Mouse (Mus musculus): ENCODE data around the gene Osbpl9. TPM values are rescaled to one million over a fixed set of nuclear protein-coding genes. Genes with fewer than 3 reads are reported as not detected.

Osbpl9 gene
- polyA plus RNA-seq (2012; rRNA removed) = 96.6 and 102 TPM in 2 replicates

DNA sequence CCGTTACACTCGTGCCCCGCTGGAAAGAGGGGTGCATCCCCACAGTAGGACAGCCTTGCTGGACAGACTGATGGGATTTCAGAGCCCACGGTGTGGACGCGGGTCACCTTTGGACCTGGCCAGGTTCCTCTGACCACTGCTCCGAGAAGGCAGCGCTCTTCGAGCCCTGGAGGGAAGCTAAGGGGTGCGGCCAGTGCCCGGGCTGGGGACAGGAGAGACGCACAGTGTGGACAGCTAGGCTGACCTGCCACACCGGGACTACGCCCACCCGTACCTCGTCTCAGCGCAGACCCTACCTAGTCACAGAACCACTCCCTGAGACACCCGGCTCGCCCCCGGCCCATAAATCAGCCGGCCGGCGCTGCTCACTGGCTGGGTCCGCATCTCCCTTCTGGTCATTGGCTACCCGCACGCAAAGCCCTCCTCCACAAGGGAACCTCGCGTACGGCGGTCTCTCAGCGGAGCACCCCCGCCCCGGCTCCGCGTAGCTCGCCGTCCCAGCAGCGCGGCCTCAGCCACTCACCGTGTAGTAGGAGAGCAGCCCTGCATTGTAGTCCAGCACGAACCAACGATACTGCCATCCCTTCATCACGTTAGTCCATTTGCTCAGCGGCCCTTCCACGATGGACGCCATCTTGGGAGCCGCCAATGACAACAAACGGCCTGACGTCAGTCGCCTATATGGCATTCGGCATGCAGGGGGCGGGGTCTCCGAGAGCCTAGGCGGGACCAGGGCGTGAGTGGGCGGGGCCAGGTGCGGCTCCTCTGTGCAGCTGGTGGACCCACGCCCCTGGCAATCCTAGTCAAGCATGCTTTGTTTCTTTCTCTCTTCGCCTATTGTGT lies at the start of gene Osbpl9:
TSS of gene Osbpl9 (minus strand) at position 691 of the 843 bp plus-strand sequence.

DNA sequence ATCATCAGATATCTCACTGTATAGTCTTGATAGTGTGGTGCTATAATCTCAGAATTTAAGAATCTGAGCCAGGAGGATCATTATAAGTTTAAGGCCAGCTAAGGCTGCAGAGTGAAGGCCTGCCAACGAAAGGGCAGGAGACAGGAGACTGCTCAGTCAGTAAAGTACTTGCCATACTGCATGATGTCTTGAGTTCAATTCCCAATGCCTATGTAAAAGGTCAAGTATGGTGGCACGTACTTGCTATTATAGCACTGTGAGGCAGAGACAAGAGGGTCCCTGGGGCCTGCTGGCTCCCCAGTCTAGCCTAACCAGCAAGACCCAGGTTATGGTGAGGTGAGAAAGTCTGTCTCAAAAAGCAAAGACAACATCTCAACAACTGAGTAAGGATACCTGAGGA lies 32.1 kb upstream of the Osbpl9 start, which contains the start of gene Calr4:
TSS of gene Calr4 (plus strand) at position 301 of the 400 bp plus-strand sequence.

Other genes starting within 250 kb of the Osbpl9 start
- gene Nrd1, start 201.6 kb downstream of the Osbpl9 start, polyA plus RNA-seq (2012; rRNA removed) = 136 and 144 TPM in 2 replicates
- gene Calr4, start 32.2 kb upstream of the Osbpl9 start, polyA plus RNA-seq (2012; rRNA removed) = 0.74 and 0.75 TPM in 2 replicates
- gene Eps15, start 78.0 kb upstream of the Osbpl9 start, polyA plus RNA-seq (2012; rRNA removed) = 54.2 and 57.2 TPM in 2 replicates
- gene Ttc39a, start 204.4 kb upstream of the Osbpl9 start, polyA plus RNA-seq (2012; rRNA removed) = 1.2 and 2.3 TPM in 2 replicates